Mouse (Mus musculus) forebrain, embryonic 14.5 days (tissue): ENCODE data around the gene Maml3. TPM values are rescaled to one million over a fixed set of nuclear protein-coding genes. Genes with fewer than 3 reads are reported as not detected.

ENCODE experiments used
- ATAC-seq: fragments of 200-750 bp; cut with Nextera tagmentation; 2 replicates; pipeline ENCODE4 v1.8.0; 2017; ENCODE audit warnings: mild to moderate bottlenecking, moderate library complexity
- DNase-seq: peaks from one replicate; pipeline ENCODE4 v3.0.0-alpha.2; 2015; ENCODE audit warnings: low spot score
- H3K27ac ChIP-seq: fragments of 300-500 bp; sonication (generic); 2 replicates; pipeline ENCODE4 v1.5.1; 2014; ENCODE audit warnings: low read depth, mild to moderate bottlenecking, control low read depth, low read length, moderate library complexity
- H3K27me3 ChIP-seq: fragments of 300-500 bp; sonication (generic); replicated peaks from 2 replicates; pipeline ENCODE4 v1.6.1; 2014; ENCODE audit warnings: low read length, control low read depth, mixed read lengths; ENCODE audit not compliant: control insufficient read depth, insufficient read depth
- H3K36me3 ChIP-seq: fragments of 300-500 bp; sonication (generic); 2 replicates; pipeline ENCODE4 v1.6.1; 2014; ENCODE audit warnings: low read length, control low read depth; ENCODE audit not compliant: control insufficient read depth, insufficient read depth
- H3K4me1 ChIP-seq: fragments of 300-500 bp; sonication (generic); 2 replicates; pipeline ENCODE4 v1.6.1; 2014; ENCODE audit warnings: antibody characterized with exemption, low read length, control low read depth; ENCODE audit not compliant: control insufficient read depth, insufficient read depth
- H3K4me2 ChIP-seq: fragments of 300-500 bp; sonication (generic); 2 replicates; pipeline ENCODE4 v1.6.1; 2014; ENCODE audit warnings: mild to moderate bottlenecking, control low read depth, low read length
- H3K4me3 ChIP-seq: fragments of 300-500 bp; sonication (generic); 2 replicates; pipeline ENCODE4 v1.5.1; 2014; ENCODE audit warnings: low read depth, low read length, control low read depth
- H3K9ac ChIP-seq: fragments of 300-500 bp; sonication (generic); 2 replicates; pipeline ENCODE4 v1.6.1; 2014; ENCODE audit warnings: mild to moderate bottlenecking, low read length, control low read depth, moderate library complexity
- H3K9me3 ChIP-seq: fragments of 300-500 bp; sonication (generic); replicated peaks from 2 replicates; pipeline ENCODE4 v1.6.1; 2016; ENCODE audit warnings: low read length, control low read depth, mixed read lengths; ENCODE audit not compliant: control insufficient read depth
- WGBS: fragments of 180-500 bp; shearing (Covaris S2); extraction: QIAGEN DNeasy Blood & Tissue Kit; methylation state at CpG from one replicate; pipeline ENCODE4 v1.1.7; 2014; 5-methylcytosine and 5-hydroxymethylcytosine counted together
- polyA plus RNA-seq: library from polyadenylated mRNA; unstranded; fragments of >200 nt; fragmentation: Nextera tagmentation; extraction: Ambion mirVana; gene quantifications from 2 replicates; pipeline ENCODE4 v1.2.1, GENCODE M21; 2014

Gene Maml3
- polyA plus RNA-seq, 1 experiment from 2014 or later, result 4.2 TPM

- no peak for DNase-seq
- Histone ChIP-seq H3K4me2 (peak overlapping the region; percentile 14), H3K9me3 (no peaks in the 10 kb centered on the region), H3K27ac (no peak overlapping the region), H3K27me3 (no peaks in the 10 kb centered on the region), H3K9ac (no peak overlapping the region), H3K36me3 (no peaks in the 10 kb centered on the region), H3K4me3 (no peak overlapping the region), H3K4me1 (0 out of 2 replicates have a peak, but pooled peaks cover 2% of the 10 kb centered on the region)
- ATAC-seq, result no peak
- 69% methylated on average over 33 of the region's 33 CpGs for WGBS
Measured at GRCm38 (mm10) chr3:51952728-51953623, 151.9 kb downstream of the Maml3 start.

GRCm38 (mm10) chr3:51952267-51952666 lies 152.6 kb downstream of the Maml3 start:
- 86% methylated on average over 9 of the region's 9 CpGs for WGBS
- no peaks in the 10 kb centered on the region for H3K9me3 ChIP-seq
- ATAC-seq, result no peak
- no peaks in the 10 kb centered on the region for H3K36me3 ChIP-seq
- no peak overlapping the region for H3K4me2 ChIP-seq
- H3K4me1 ChIP-seq, result 0 out of 2 replicates have a peak, but pooled peaks cover 2% of the 10 kb centered on the region
- DNase-seq, result no peak
- H3K27me3 ChIP-seq, result no peaks in the 10 kb centered on the region
- no peak overlapping the region for H3K27ac ChIP-seq
- no peak overlapping the region for H3K9ac ChIP-seq
- no peak overlapping the region for H3K4me3 ChIP-seq

- no peak overlapping the region for H3K4me3 ChIP-seq
- WGBS, result 98% methylated on average over 8 of the region's 8 CpGs
- DNase-seq (no peak), ATAC-seq (no peak)
- H3K4me2 ChIP-seq, result no peak overlapping the region
- no peak overlapping the region for H3K9ac ChIP-seq
- H3K27ac ChIP-seq, result no peak overlapping the region
- 0 out of 2 replicates have a peak, but pooled peaks cover 2% of the 10 kb centered on the region for H3K4me1 ChIP-seq
- H3K9me3 ChIP-seq, result no peaks in the 10 kb centered on the region
- no peaks in the 10 kb centered on the region for H3K36me3 ChIP-seq
- no peaks in the 10 kb centered on the region for H3K27me3 ChIP-seq
Measured at GRCm38 (mm10) chr3:51949651-51950050, 155.2 kb downstream of the Maml3 start.

GRCm38 (mm10) chr3:51947168-51947567 lies 157.7 kb downstream of the Maml3 start:
- DNase-seq (no peak), ATAC-seq (0 out of 2 replicates have a peak, but pooled peaks have one; percentile 18)
- Histone ChIP-seq H3K36me3 (no peaks in the 10 kb centered on the region), H3K4me3 (no peak overlapping the region), H3K27ac (no peak overlapping the region), H3K9ac (no peak overlapping the region), H3K4me1 (no peaks in the 10 kb centered on the region), H3K9me3 (no peaks in the 10 kb centered on the region), H3K4me2 (no peak overlapping the region), H3K27me3 (no peaks in the 10 kb centered on the region)
- WGBS, result 77% methylated on average over 3 of the region's 3 CpGs

- Histone ChIP-seq H3K4me1 (no peaks in the 10 kb centered on the region), H3K9me3 (no peaks in the 10 kb centered on the region), H3K4me2 (no peak overlapping the region), H3K27ac (no peak overlapping the region), H3K4me3 (no peak overlapping the region), H3K27me3 (no peaks in the 10 kb centered on the region), H3K36me3 (no peaks in the 10 kb centered on the region), H3K9ac (no peak overlapping the region)
- no peak for DNase-seq
- 86% methylated on average over 8 of the region's 8 CpGs for WGBS
- no peak for ATAC-seq
Measured at GRCm38 (mm10) chr3:51943642-51944041, 161.2 kb downstream of the Maml3 start.

GRCm38 (mm10) chr3:51941781-51942180 lies 163.1 kb downstream of the Maml3 start:
- Histone ChIP-seq H3K4me2 (no peak overlapping the region), H3K27me3 (no peaks in the 10 kb centered on the region), H3K4me3 (no peak overlapping the region), H3K9ac (no peak overlapping the region), H3K36me3 (no peaks in the 10 kb centered on the region), H3K4me1 (no peaks in the 10 kb centered on the region), H3K9me3 (no peaks in the 10 kb centered on the region), H3K27ac (no peak overlapping the region)
- ATAC-seq (no peak), DNase-seq (no peak)
- 85% methylated on average over 8 of the region's 8 CpGs for WGBS

- WGBS, result 70% methylated on average over 7 of the region's 7 CpGs
- no peaks in the 10 kb centered on the region for H3K9me3 ChIP-seq
- H3K36me3 ChIP-seq, result no peaks in the 10 kb centered on the region
- H3K27ac ChIP-seq, result no peak overlapping the region
- no peak overlapping the region for H3K4me3 ChIP-seq
- H3K9ac ChIP-seq, result no peak overlapping the region
- no peak overlapping the region for H3K4me2 ChIP-seq
- DNase-seq, result no peak
- H3K4me1 ChIP-seq, result no peaks in the 10 kb centered on the region
- no peak for ATAC-seq
- no peaks in the 10 kb centered on the region for H3K27me3 ChIP-seq
Measured at GRCm38 (mm10) chr3:51939864-51940263, 165.0 kb downstream of the Maml3 start.

- H3K27ac ChIP-seq, result no peak overlapping the region
- no peaks in the 10 kb centered on the region for H3K36me3 ChIP-seq
- H3K9ac ChIP-seq, result no peak overlapping the region
- no peaks in the 10 kb centered on the region for H3K4me1 ChIP-seq
- H3K4me3 ChIP-seq, result no peak overlapping the region
- H3K4me2 ChIP-seq, result no peak overlapping the region
- 89% methylated on average over 5 of the region's 5 CpGs for WGBS
- no peaks in the 10 kb centered on the region for H3K9me3 ChIP-seq
- DNase-seq, result no peak
- ATAC-seq, result no peak
- no peaks in the 10 kb centered on the region for H3K27me3 ChIP-seq
Measured at GRCm38 (mm10) chr3:51939054-51939453, 165.8 kb downstream of the Maml3 start.

GRCm38 (mm10) chr3:51937176-51937575 lies 167.7 kb downstream of the Maml3 start:
- DNase-seq (no peak), ATAC-seq (no peak)
- H3K27ac ChIP-seq, result no peak overlapping the region
- H3K9ac ChIP-seq, result no peak overlapping the region
- no peak overlapping the region for H3K4me3 ChIP-seq
- H3K4me2 ChIP-seq, result no peak overlapping the region
- WGBS, result 98% methylated on average over 5 of the region's 5 CpGs
- no peaks in the 10 kb centered on the region for H3K4me1 ChIP-seq
- no peaks in the 10 kb centered on the region for H3K27me3 ChIP-seq
- no peaks in the 10 kb centered on the region for H3K9me3 ChIP-seq
- no peaks in the 10 kb centered on the region for H3K36me3 ChIP-seq
